ENCODE assay signal across 24 mouse cellular contexts in the genomic region with DNA sequence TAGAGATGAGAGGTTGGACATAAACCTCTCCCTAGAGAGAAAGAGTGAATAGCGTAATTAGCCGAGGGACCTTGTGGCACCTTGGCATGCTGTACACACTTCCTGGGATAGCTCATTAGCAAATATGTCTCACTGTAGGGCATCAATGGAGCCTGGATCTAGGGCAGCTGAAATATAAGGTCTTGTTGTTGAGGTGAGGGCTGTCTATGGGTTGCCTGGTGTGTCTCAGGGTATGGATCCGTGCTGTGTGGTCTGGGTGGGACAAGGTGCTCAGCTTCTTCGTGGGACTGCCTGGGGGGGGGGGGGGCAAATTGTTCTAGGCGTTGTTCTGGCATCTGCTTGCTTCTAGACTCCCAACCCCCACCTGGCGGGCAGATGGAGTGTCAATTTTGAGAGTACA. TPM values are rescaled to one million over a fixed set of nuclear protein-coding genes. Genes with fewer than 3 reads are reported as not detected.
DNase-seq lines count a peak whose midpoint lies in the region; ATAC-seq lines count a peak whose summit lies in the region.
"Had no signal": no experiment of that assay in that cellular context is flagged by ENCODE, and none has a peak within 500 bp of the region (broad histone marks: within the 10 kb centered on the region; RNA-seq: fewer than 3 reads in every experiment).

No protein-coding gene starts in this region.

- DNase-seq in MN1 (ENCODE audit: low spot score): peak; percentile 35
- DNase-seq in frontal cortex, postnatal 25 days (ENCODE audit: low spot score in 2 of 2): no peak
- DNase-seq: adrenal gland, postnatal 25 days; cerebellum, adult 9-10 months; gastrocnemius, postnatal 10 days; kidney, adult 18-20 months; kidney, postnatal 10 days; left cerebral cortex, postnatal 4 days; lung, postnatal 4 days; retina, postnatal 1 day; right cerebral cortex, postnatal 25 days had no signal

- no peak overlapping the region for H3K9ac ChIP-seq in forebrain, embryonic 12.5 days
- H3K9ac ChIP-seq in forebrain, embryonic 15.5 days (replicated peaks): no peak overlapping the region
- no peak overlapping the region for H3K9ac ChIP-seq in kidney, embryonic 14.5 days (ENCODE audit: low read depth, low read length)
- H3K9ac ChIP-seq in kidney, embryonic 15.5 days: no peak overlapping the region
- no peak overlapping the region for H3K9ac ChIP-seq in hindbrain, embryonic 15.5 days
- H3K9ac ChIP-seq: limb, embryonic 15.5 days; liver, embryonic 15.5 days; neural tube, embryonic 13.5 days had no signal

- 0 out of 2 replicates have a peak, but pooled peaks cover 7% of the 10 kb centered on the region for H3K9me3 ChIP-seq in forebrain, embryonic 12.5 days
- no peaks in the 10 kb centered on the region for H3K9me3 ChIP-seq in forebrain, embryonic 15.5 days
- H3K9me3 ChIP-seq in kidney, embryonic 14.5 days (ENCODE audit: control insufficient read depth, low read length): no peaks in the 10 kb centered on the region
- peaks cover 5% of the 10 kb centered on the region; the same call in 1 of the 2 replicates for H3K9me3 ChIP-seq in kidney, embryonic 15.5 days (replicated peaks)
- H3K9me3 ChIP-seq in hindbrain, embryonic 15.5 days: no peaks in the 10 kb centered on the region
- H3K9me3 ChIP-seq: limb, embryonic 15.5 days; liver, embryonic 15.5 days had no signal

- ATAC-seq in forebrain, embryonic 12.5 days (ENCODE audit: low FRiP score): 0 out of 2 replicates have a peak, but pooled peaks have one; percentile 25
- ATAC-seq in forebrain, embryonic 15.5 days (replicated peaks): no peak
- ATAC-seq in kidney, embryonic 14.5 days (ENCODE audit: low FRiP score, low TSS enrichment): 0 out of 2 replicates have a peak, but pooled peaks have one; percentile 5
- no peak for ATAC-seq in kidney, embryonic 15.5 days (replicated peaks; ENCODE audit: low FRiP score)
- ATAC-seq in hindbrain, embryonic 15.5 days (ENCODE audit: low FRiP score, low read depth): peak; percentile 35; the same call in 1 of the 2 replicates
- ATAC-seq: inflammation-experienced regulatory T-cells, adult 6 months; midbrain, embryonic 16.5 days had no signal

- no peak overlapping the region for H3K27ac ChIP-seq in forebrain, embryonic 12.5 days
- no peak overlapping the region for H3K27ac ChIP-seq in forebrain, embryonic 15.5 days (replicated peaks)
- no peak overlapping the region for H3K27ac ChIP-seq in kidney, embryonic 14.5 days (ENCODE audit: low read depth, low read length)
- no peak overlapping the region for H3K27ac ChIP-seq in kidney, embryonic 15.5 days
- H3K27ac ChIP-seq in hindbrain, embryonic 15.5 days (replicated peaks): no peak overlapping the region
- H3K27ac ChIP-seq: left cerebral cortex, adult 2 months; limb, embryonic 15.5 days; liver, embryonic 15.5 days; neural tube, embryonic 13.5 days had no signal

- 75% methylated on average over 6 of the region's 6 CpGs for WGBS in forebrain, embryonic 12.5 days
- WGBS in forebrain, embryonic 15.5 days: 74% methylated on average over 6 of the region's 6 CpGs
- WGBS in kidney, embryonic 14.5 days: 83% methylated on average over 6 of the region's 6 CpGs
- WGBS in kidney, embryonic 15.5 days: 76% methylated on average over 6 of the region's 6 CpGs
- 77% methylated on average over 6 of the region's 6 CpGs for WGBS in hindbrain, embryonic 15.5 days

- peaks cover 37% of the 10 kb centered on the region for H3K36me3 ChIP-seq in forebrain, embryonic 12.5 days (replicated peaks)
- H3K36me3 ChIP-seq in forebrain, embryonic 15.5 days: peaks cover 14% of the 10 kb centered on the region; the same call in 1 of the 2 replicates
- H3K36me3 ChIP-seq in kidney, embryonic 14.5 days (ENCODE audit: control insufficient read depth, insufficient read depth, low read length): peaks cover 19% of the 10 kb centered on the region
- peaks cover 40% of the 10 kb centered on the region for H3K36me3 ChIP-seq in kidney, embryonic 15.5 days
- no peaks in the 10 kb centered on the region for H3K36me3 ChIP-seq in hindbrain, embryonic 15.5 days

- no peaks in the 10 kb centered on the region for H3K27me3 ChIP-seq in forebrain, embryonic 12.5 days
- no peaks in the 10 kb centered on the region for H3K27me3 ChIP-seq in forebrain, embryonic 15.5 days
- no peaks in the 10 kb centered on the region for H3K27me3 ChIP-seq in kidney, embryonic 14.5 days (ENCODE audit: control insufficient read depth, insufficient read depth, low read length)
- H3K27me3 ChIP-seq in kidney, embryonic 15.5 days: no peaks in the 10 kb centered on the region
- no peaks in the 10 kb centered on the region for H3K27me3 ChIP-seq in hindbrain, embryonic 15.5 days
- H3K27me3 ChIP-seq: CH12.LX; limb, embryonic 15.5 days; liver, embryonic 15.5 days; neural tube, embryonic 13.5 days had no signal

- H3K4me2 ChIP-seq in forebrain, embryonic 12.5 days: no peak overlapping the region
- H3K4me2 ChIP-seq in forebrain, embryonic 15.5 days (replicated peaks): no peak overlapping the region
- H3K4me2 ChIP-seq in kidney, embryonic 14.5 days (replicated peaks; ENCODE audit: low read depth, low read length): no peak overlapping the region
- no peak overlapping the region for H3K4me2 ChIP-seq in kidney, embryonic 15.5 days
- H3K4me2 ChIP-seq in hindbrain, embryonic 15.5 days: no peak overlapping the region
- H3K4me2 ChIP-seq: limb, embryonic 15.5 days; liver, embryonic 15.5 days; neural tube, embryonic 13.5 days had no signal

- peaks cover 28% of the 10 kb centered on the region for H3K4me1 ChIP-seq in forebrain, embryonic 12.5 days
- H3K4me1 ChIP-seq in forebrain, embryonic 15.5 days: peaks cover 16% of the 10 kb centered on the region; the same call in 1 of the 2 replicates
- peaks cover 6% of the 10 kb centered on the region; the same call in 1 of the 2 replicates for H3K4me1 ChIP-seq in kidney, embryonic 14.5 days (ENCODE audit: control insufficient read depth, insufficient read depth, low read length)
- peaks cover 19% of the 10 kb centered on the region for H3K4me1 ChIP-seq in kidney, embryonic 15.5 days
- no peaks in the 10 kb centered on the region for H3K4me1 ChIP-seq in hindbrain, embryonic 15.5 days (replicated peaks)
- H3K4me1 ChIP-seq: limb, embryonic 15.5 days had no signal

- no peak overlapping the region for H3K4me3 ChIP-seq in forebrain, embryonic 12.5 days (replicated peaks)
- no peak overlapping the region for H3K4me3 ChIP-seq in forebrain, embryonic 15.5 days
- no peak overlapping the region for H3K4me3 ChIP-seq in kidney, embryonic 14.5 days (ENCODE audit: low read length)
- H3K4me3 ChIP-seq in kidney, embryonic 15.5 days (replicated peaks): no peak overlapping the region
- no peak overlapping the region for H3K4me3 ChIP-seq in hindbrain, embryonic 15.5 days
- H3K4me3 ChIP-seq: left cerebral cortex, adult 2 months; limb, embryonic 15.5 days; liver, embryonic 15.5 days; myocyte; neural tube, embryonic 13.5 days had no signal

RNA-seq across cellular contexts. Expression of gene Elovl6, which starts 13.6 kb away (rescaled TPM):
- polyA plus RNA-seq in forebrain, embryonic 12.5 days (2016; fragmentation: Nextera tagmentation; extraction: Ambion mirVana): 34.6 and 37.4 TPM in 2 replicates
- 34.6 and 39.9 TPM in 2 replicates for polyA plus RNA-seq in forebrain, embryonic 15.5 days (2015; fragmentation: Nextera tagmentation; extraction: Ambion mirVana)
- polyA plus RNA-seq in kidney, embryonic 14.5 days (2014; fragmentation: Nextera tagmentation; extraction: Ambion mirVana): 38.9 and 50.4 TPM in 2 replicates
- 46.6 and 47.6 TPM in 2 replicates for polyA plus RNA-seq in kidney, embryonic 15.5 days (2015; fragmentation: Nextera tagmentation; extraction: Ambion mirVana)
- polyA plus RNA-seq in hindbrain, embryonic 15.5 days (2015; fragmentation: Nextera tagmentation; extraction: Ambion mirVana): 41.6 and 42.9 TPM in 2 replicates

Comparison
In these comparisons a context has a peak if more than half of its experiments do, and no peak if none do; other contexts are left out.
1. ATAC-seq: peak in forebrain, embryonic 12.5 days (single experiment), kidney, embryonic 14.5 days (single experiment) and hindbrain, embryonic 15.5 days (single experiment); none in forebrain, embryonic 15.5 days (single experiment) and kidney, embryonic 15.5 days (single experiment).